8 mouse cellular contexts compared by ENCODE assay signal in genomic region chr7:27576914-27577313, GRCm38 (mm10). TPM values are rescaled to one million over a fixed set of nuclear protein-coding genes. Genes with fewer than 3 reads are reported as not detected.
A peak's percentile ranks its signal among the peaks of the same experiment; 100 is the strongest.
DNase-seq lines count a peak whose midpoint lies in the region; ATAC-seq lines count a peak whose summit lies in the region.

No protein-coding gene starts in this region.

- H3K4me1 ChIP-seq in forebrain, embryonic 14.5 days (ENCODE audit: control insufficient read depth, insufficient read depth, low read length) = no peaks in the 10 kb centered on the region
- no peaks in the 10 kb centered on the region for H3K4me1 ChIP-seq in forebrain, embryonic 10.5 days

- no peak overlapping the region for H3K27ac ChIP-seq in forebrain, embryonic 14.5 days (ENCODE audit: low read depth, low read length)
- H3K27ac ChIP-seq in forebrain, embryonic 10.5 days = no peak overlapping the region

- DNase-seq in forebrain, embryonic 14.5 days (ENCODE audit: low spot score) = peak; percentile 42
- DNase-seq in forebrain, embryonic 10.5 days (ENCODE audit: extremely low spot score, low spot score) = no peak
- DNase-seq in right cerebral cortex, adult 18-20 months = peak; percentile 38
- DNase-seq in right cerebral cortex, postnatal 10 days (ENCODE audit: low spot score in 2 of 2) = no peak
- peak; percentile 57 to 63 for DNase-seq in cerebellum, postnatal 36 days
- peak; percentile 54 to 66 for DNase-seq in kidney, postnatal 4 days
- DNase-seq in natural killer cell, adult 2 months (ENCODE audit: low spot score in 2 of 2) = peak; percentile 30 to 62
- no peak for DNase-seq in ovary, adult 18-20 months (ENCODE audit: low spot score)

- no peak overlapping the region for H3K4me3 ChIP-seq in forebrain, embryonic 14.5 days (ENCODE audit: low read depth, low read length)
- H3K4me3 ChIP-seq in forebrain, embryonic 10.5 days = no peak overlapping the region

- H3K36me3 ChIP-seq in forebrain, embryonic 14.5 days (ENCODE audit: control insufficient read depth, insufficient read depth, low read length) = peaks cover 83% of the 10 kb centered on the region
- H3K36me3 ChIP-seq in forebrain, embryonic 10.5 days (replicated peaks) = peaks cover 93% of the 10 kb centered on the region

- H3K9ac ChIP-seq in forebrain, embryonic 14.5 days (ENCODE audit: low read length) = no peak overlapping the region

- H3K27me3 ChIP-seq in forebrain, embryonic 14.5 days (replicated peaks; ENCODE audit: control insufficient read depth, insufficient read depth, low read length) = no peaks in the 10 kb centered on the region
- no peaks in the 10 kb centered on the region for H3K27me3 ChIP-seq in forebrain, embryonic 10.5 days (ENCODE audit: poor library complexity, severe bottlenecking)

- ATAC-seq in forebrain, embryonic 14.5 days = no peak

- H3K4me2 ChIP-seq in forebrain, embryonic 14.5 days (ENCODE audit: low read length) = no peak overlapping the region

- no peaks in the 10 kb centered on the region for H3K9me3 ChIP-seq in forebrain, embryonic 14.5 days (replicated peaks; ENCODE audit: control insufficient read depth, low read length)
- H3K9me3 ChIP-seq in forebrain, embryonic 10.5 days = no peaks in the 10 kb centered on the region

- WGBS in forebrain, embryonic 14.5 days = 70% methylated on average over 6 of the region's 6 CpGs
- 73% methylated on average over 6 of the region's 6 CpGs for WGBS in forebrain, embryonic 10.5 days

RNA-seq across cellular contexts. Expression of gene Akt2, which starts 14.4 kb away (rescaled TPM):
- 80.6 and 85.8 TPM in 2 replicates for polyA plus RNA-seq in forebrain, embryonic 14.5 days (2014; fragmentation: Nextera tagmentation; extraction: Ambion mirVana)
- polyA plus RNA-seq in forebrain, embryonic 10.5 days (2016; fragmentation: Nextera tagmentation; extraction: Ambion mirVana) = 73.3 and 78.8 TPM in 2 replicates

RNA-seq across cellular contexts. Expression of gene 2310022A10Rik, which starts 23.9 kb away (rescaled TPM):
- 26.3 and 31.2 TPM in 2 replicates for polyA plus RNA-seq in forebrain, embryonic 14.5 days (2014; fragmentation: Nextera tagmentation; extraction: Ambion mirVana)
- polyA plus RNA-seq in forebrain, embryonic 10.5 days (2016; fragmentation: Nextera tagmentation; extraction: Ambion mirVana) = 38.8 and 39.3 TPM in 2 replicates

RNA-seq across cellular contexts. Expression of gene Pld3, which starts 23.9 kb away (rescaled TPM):
- 98.6 and 108 TPM in 2 replicates for polyA plus RNA-seq in forebrain, embryonic 14.5 days (2014; fragmentation: Nextera tagmentation; extraction: Ambion mirVana)
- polyA plus RNA-seq in forebrain, embryonic 10.5 days (2016; fragmentation: Nextera tagmentation; extraction: Ambion mirVana) = 41.9 and 42.0 TPM in 2 replicates

RNA-seq across cellular contexts. Expression of gene Hipk4, which starts 53.8 kb away (rescaled TPM):
- 0.08 and 0.27 TPM in 2 replicates for polyA plus RNA-seq in forebrain, embryonic 14.5 days (2014; fragmentation: Nextera tagmentation; extraction: Ambion mirVana)
- 0.41 and 0.63 TPM in 2 replicates for polyA plus RNA-seq in forebrain, embryonic 10.5 days (2016; fragmentation: Nextera tagmentation; extraction: Ambion mirVana)

Comparison
In these comparisons a context has a peak if more than half of its experiments do, and no peak if none do; other contexts are left out.
1. DNase-seq: peak in forebrain, embryonic 14.5 days (single experiment), right cerebral cortex, adult 18-20 months (single experiment), cerebellum, postnatal 36 days (2 of 2), kidney, postnatal 4 days (2 of 2) and natural killer cell, adult 2 months (2 of 2); none in forebrain, embryonic 10.5 days (single experiment), right cerebral cortex, postnatal 10 days (0 of 2) and ovary, adult 18-20 months (single experiment).